Mouse (Mus musculus) heart, postnatal 4 days (tissue): ENCODE results near the gene Bnip1. TPM values are rescaled to one million over a fixed set of nuclear protein-coding genes. Genes with fewer than 3 reads are reported as not detected.

Source experiments
- DNase-seq: peaks from one replicate; pipeline ENCODE4 v3.0.0; 2021
- total RNA-seq, 2 experiments: library from RNA; stranded (reverse); gene quantifications; 2 replicates each; pipeline ENCODE4 v1.2.3; 2021

Gene Bnip1
- 10 to 100 TPM; 41.4 to 43.0 TPM for total RNA-seq

- DNase-seq, result peak; percentile 83
These were observed at the start of gene Bnip1 for GRCm38 (mm10) chr17:26780750-26781571. Gene Bnip1, plus strand, starts transcription at chr17:26781066.

GRCm38 (mm10) chr17:26742581-26742980, 38.3 kb upstream of the Bnip1 start:
- no peak for DNase-seq

- no peak for DNase-seq
These were observed 37.6 kb upstream of the Bnip1 start for GRCm38 (mm10) chr17:26743294-26743693.

GRCm38 (mm10) chr17:26749975-26750374, 30.9 kb upstream of the Bnip1 start:
- no peak for DNase-seq

- DNase-seq, result no peak
These were observed 28.6 kb upstream of the Bnip1 start for GRCm38 (mm10) chr17:26752297-26752696.

GRCm38 (mm10) chr17:26753476-26753875, 27.4 kb upstream of the Bnip1 start:
- DNase-seq, result no peak

- DNase-seq, result no peak
These were observed 13.6 kb upstream of the Bnip1 start for GRCm38 (mm10) chr17:26767100-26767753.

GRCm38 (mm10) chr17:26767754-26768124, 13.1 kb upstream of the Bnip1 start:
- no peak for DNase-seq

GRCm38 (mm10) chr17:26776211-26776610, 4.7 kb upstream of the Bnip1 start:
- no peak for DNase-seq

GRCm38 (mm10) chr17:26778001-26778400, 2.9 kb upstream of the Bnip1 start:
- DNase-seq, result no peak

- no peak for DNase-seq
These were observed 2.3 kb upstream of the Bnip1 start for GRCm38 (mm10) chr17:26778430-26779100.

GRCm38 (mm10) chr17:26779471-26779870, 1.4 kb upstream of the Bnip1 start:
- no peak for DNase-seq

- DNase-seq, result no peak
These were observed 761 bp downstream of the Bnip1 start for GRCm38 (mm10) chr17:26781610-26782043.

- no peak for DNase-seq
These were observed 3.7 kb downstream of the Bnip1 start for GRCm38 (mm10) chr17:26784525-26784924.

GRCm38 (mm10) chr17:26786586-26786985, 5.7 kb downstream of the Bnip1 start:
- no peak for DNase-seq

- DNase-seq, result no peak
These were observed 8.1 kb downstream of the Bnip1 start for GRCm38 (mm10) chr17:26788986-26789385.

- DNase-seq, result no peak
These were observed 8.8 kb downstream of the Bnip1 start for GRCm38 (mm10) chr17:26789460-26790268.

GRCm38 (mm10) chr17:26790269-26791214, 9.7 kb downstream of the Bnip1 start:
- DNase-seq, result no peak

GRCm38 (mm10) chr17:26791580-26791979, 10.7 kb downstream of the Bnip1 start:
- no peak for DNase-seq

- peak; percentile 18 for DNase-seq
These were observed 11.2 kb downstream of the Bnip1 start for GRCm38 (mm10) chr17:26792096-26792495.

GRCm38 (mm10) chr17:26793068-26793765, 12.4 kb downstream of the Bnip1 start:
- DNase-seq, result no peak
